Mouse (Mus musculus) brain, embryonic 14.5 days (tissue): ENCODE measurements at regions not wholly inside any gene's neighbourhood (a gene's known extent, or its start where the extent isn't known, plus 50 kb on each side); places are given as distances from the start of the nearest gene placed in this dataset.

Source experiments
- CTCF ChIP-seq: fragments of 200-500 bp; IDR thresholded peaks from 2 replicates; pipeline ENCODE4 v1.5.1; 2012; ENCODE audit warnings: inconsistent platforms, mild to moderate bottlenecking, moderate library complexity, borderline replicate concordance; ENCODE audit not compliant: insufficient read depth, insufficient read length; ENCODE audit errors: extremely low read depth
- POLR2A ChIP-seq: fragments of 200-500 bp; IDR thresholded peaks from 2 replicates; pipeline ENCODE4 v1.6.1; 2012; ENCODE audit warnings: mild to moderate bottlenecking, inconsistent platforms, borderline replicate concordance; ENCODE audit not compliant: poor library complexity, insufficient read depth, insufficient read length, severe bottlenecking; ENCODE audit errors: extremely low read depth

DNA sequence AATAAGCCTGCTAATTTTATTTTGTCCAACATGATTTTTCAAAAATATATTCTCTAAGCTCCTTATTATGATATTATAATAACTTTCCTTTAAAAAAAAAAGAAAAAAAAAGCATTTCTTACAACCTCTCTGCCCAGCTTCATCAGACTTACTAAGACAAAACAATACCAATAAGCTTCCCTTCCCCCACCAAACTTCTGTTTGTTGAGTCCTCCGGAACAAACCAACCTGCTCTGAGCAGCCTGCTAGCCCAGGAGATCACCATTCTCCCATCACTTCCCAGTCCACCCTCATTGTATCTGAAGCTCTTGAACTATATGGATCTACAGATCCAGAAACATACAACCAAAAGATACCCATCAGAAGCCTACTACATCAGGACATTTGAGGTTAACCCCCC lies 1514.9 kb upstream of the Pcdh20 start:
- TF ChIP-seq CTCF: no peak
- TF ChIP-seq POLR2A: no peak
